Mouse (Mus musculus) yolk sac, embryonic 10.5 days (tissue): ENCODE data around the gene Mrpl53.

Source experiments
- DNase-seq: peaks from one replicate; pipeline ENCODE4 v3.0.0-alpha.2; 2017; ENCODE audit warnings: low spot score

Gene Mrpl53

GRCm38 (mm10) chr6:83121863-83122710 is 13.2 kb downstream of the Mrpl53 start:
- no peak for DNase-seq

GRCm38 (mm10) chr6:83122961-83123360 is 14.1 kb downstream of the Mrpl53 start:
- DNase-seq = no peak

DNA sequence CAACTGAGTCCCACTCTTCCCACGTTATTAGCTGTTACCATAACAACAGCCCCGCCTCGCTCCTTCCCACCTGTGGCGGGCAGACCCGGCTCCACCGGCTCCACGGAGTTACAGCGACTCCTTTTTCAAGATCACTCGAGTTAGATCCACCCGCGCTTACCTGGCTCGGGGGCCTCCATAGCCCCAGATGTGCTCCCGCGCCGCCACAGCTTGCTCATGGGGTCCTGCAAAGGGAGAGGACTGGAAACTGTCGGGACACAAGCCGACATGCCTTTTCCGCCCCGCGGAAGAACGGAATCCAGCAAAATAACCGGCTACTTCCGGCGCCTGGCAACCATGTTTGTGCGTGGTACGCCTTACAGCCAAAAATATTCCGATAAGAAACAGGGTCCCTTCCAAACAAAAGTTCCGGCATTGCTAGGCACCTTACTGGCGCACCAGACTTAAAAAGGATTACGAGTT is 16.0 kb downstream of the Mrpl53 start:
- peak; percentile 92 for DNase-seq

DNA sequence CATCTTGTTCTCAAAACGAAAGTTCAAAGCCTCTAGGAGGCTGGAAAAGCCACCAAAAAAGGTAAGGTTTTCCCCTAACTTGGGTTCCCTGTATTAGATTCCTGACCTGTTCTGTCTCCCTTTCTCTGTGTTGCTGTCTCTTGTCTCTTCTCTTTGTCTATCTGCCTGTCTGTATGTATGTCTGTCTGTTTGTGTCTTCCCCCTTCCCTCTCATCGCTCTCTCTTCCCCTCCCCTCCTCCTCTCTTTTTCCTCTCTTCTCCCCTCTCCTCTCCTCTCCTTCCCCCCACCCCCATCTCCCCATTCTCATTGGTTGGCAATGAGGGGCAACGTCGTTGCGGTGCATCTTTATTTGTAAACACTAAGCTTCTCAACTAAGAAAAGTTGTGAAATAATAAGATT is 16.5 kb downstream of the Mrpl53 start, which contains the start of gene Ino80b:
TSS of gene Ino80b (minus strand) at position 101 of the 400 bp plus-strand sequence.
- DNase-seq = no peak

DNA sequence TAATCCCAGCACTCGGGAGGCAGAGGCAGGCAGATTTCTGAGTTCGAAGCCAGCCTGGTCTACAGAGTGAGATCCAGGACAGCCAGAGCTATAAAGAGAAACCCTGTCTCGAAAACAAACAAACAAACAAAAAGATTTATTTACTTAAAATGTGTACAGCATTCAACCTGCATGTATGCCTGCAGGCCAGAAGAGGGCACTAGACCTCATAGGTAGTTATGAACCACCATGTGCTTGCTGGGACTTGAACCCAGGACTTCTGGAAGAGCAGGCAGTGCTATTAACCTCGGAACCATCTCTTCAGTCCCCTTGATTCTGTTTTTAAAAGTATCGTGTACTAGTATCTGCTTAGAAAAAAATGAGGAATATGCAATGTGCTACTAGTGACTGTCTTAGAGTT is 18.6 kb downstream of the Mrpl53 start:
- DNase-seq = no peak

DNA sequence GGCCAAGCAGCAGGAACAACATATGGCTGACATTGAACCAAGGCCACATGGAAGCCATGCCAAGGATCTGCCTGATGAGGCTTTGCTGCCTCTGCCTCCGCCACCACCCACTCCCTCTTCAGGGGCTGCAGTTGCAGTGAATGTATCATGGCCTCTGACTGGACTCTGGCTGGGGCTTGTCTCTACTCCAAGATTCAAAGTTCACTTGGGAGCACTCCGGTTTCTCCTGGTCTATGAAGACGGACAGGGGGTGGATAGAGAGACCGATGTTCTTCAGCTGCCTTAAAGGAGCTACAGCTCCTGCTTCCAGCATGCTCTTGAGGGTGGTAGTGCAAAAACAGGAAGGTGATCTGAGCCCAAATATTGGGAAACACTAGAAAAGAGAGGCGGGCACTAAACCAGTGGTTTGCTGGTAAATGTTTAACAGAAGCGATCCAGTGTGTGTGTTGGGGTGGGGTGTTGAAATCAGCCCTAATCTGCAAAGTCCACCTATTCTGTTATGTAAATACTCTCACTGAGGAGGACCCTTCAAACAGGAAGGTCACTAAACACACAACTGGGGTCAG is 22.7 kb downstream of the Mrpl53 start:
- peak; percentile 89 for DNase-seq

- peak; percentile 80 for DNase-seq
Observed at GRCm38 (mm10) chr6:83132176-83132919, 23.5 kb downstream of the Mrpl53 start.

DNA sequence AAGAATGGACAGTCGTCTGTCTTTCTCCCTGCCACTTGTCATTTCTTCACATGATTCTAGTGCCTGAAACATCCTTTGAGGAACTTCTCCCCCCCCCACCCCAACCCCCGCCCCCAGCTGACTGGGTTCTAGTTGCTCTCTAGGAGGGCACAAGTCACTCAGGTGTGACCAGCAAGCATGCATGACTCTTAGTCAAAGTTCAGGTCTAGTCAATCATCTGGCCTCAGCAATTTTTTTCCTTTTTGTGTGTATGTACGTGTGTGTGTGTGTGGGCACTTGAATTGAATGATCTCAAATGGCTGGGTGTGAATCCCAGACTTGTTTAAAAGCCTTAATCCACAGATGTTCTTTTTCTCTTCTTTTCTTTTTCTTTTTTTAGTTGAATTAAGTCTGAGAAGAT is 25.4 kb downstream of the Mrpl53 start:
- DNase-seq = no peak

- DNase-seq = peak; percentile 40
Observed at GRCm38 (mm10) chr6:83134951-83135513, 26.2 kb downstream of the Mrpl53 start, which contains the start of gene Rtkn. Gene Rtkn, plus strand, starts transcription at chr6:83135463.

DNA sequence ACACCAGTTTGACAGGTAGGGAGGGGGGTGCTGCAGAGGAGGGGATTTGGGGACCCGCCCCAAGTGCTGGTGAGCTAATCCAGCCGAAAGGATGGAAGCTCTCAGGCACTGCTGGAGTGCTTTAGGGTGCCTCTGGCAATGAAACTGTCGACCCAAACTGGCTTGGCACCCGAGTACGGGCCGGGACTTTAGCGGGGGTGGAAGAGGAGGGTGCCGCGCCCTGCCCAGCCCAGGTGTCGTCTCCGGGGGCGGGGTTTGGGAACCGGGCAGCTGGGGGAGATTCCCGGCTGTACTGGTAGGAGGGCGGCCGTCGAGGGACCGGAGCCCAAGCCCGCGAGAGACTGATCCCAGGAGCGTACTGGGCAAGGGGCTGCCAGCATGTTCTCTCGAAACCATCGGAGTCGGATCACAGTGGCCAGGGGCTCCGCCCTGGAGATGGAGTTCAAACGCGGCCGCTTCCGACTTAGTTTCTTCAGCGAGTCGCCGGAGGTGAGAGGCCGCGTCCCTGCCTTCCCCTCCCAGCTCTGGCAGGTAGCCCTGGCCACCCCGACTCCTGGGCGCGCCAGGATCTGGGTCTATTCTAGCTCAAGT is 26.8 kb downstream of the Mrpl53 start:
- DNase-seq = peak; percentile 43

GRCm38 (mm10) chr6:83136291-83136880 is 27.5 kb downstream of the Mrpl53 start:
- DNase-seq = peak; percentile 45

GRCm38 (mm10) chr6:83136881-83137575 is 28.2 kb downstream of the Mrpl53 start:
- DNase-seq = peak; percentile 84

GRCm38 (mm10) chr6:83137576-83137950 is 28.7 kb downstream of the Mrpl53 start:
- peak; percentile 93 for DNase-seq

GRCm38 (mm10) chr6:83138056-83138455 is 29.2 kb downstream of the Mrpl53 start:
- peak; percentile 65 for DNase-seq

GRCm38 (mm10) chr6:83140044-83140443 is 31.2 kb downstream of the Mrpl53 start:
- DNase-seq = no peak

DNA sequence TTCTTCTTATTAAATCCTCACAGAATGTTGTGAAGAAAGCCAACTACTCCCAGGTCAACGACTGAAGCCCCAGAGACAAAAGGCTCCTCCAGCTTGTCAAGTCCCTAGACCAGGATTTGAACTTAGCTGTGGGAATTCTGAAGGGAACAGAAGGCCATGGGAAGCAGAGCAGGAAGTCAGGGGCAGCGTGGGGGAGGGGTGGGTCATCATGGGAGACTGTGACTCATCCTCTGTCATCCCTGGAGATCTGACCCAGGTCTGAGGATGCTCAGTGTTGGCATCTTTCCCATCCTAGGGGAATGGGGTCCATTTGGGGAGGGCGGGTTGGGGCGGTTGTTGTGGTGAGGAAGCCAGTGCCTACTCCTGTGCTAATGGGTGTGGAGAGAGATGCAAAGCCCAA is 32.8 kb downstream of the Mrpl53 start:
- DNase-seq = no peak

- no peak for DNase-seq
Observed at GRCm38 (mm10) chr6:83142211-83142731, 33.4 kb downstream of the Mrpl53 start.

GRCm38 (mm10) chr6:83142886-83143285 is 34.0 kb downstream of the Mrpl53 start:
- no peak for DNase-seq

- DNase-seq = no peak
Observed at GRCm38 (mm10) chr6:83145209-83145608, 36.4 kb downstream of the Mrpl53 start.

GRCm38 (mm10) chr6:83145805-83146204 is 37.0 kb downstream of the Mrpl53 start:
- no peak for DNase-seq

- DNase-seq = no peak
Observed at GRCm38 (mm10) chr6:83147280-83147679, 38.4 kb downstream of the Mrpl53 start.
